Comparison of ENCODE assay signal across 13 mouse cellular contexts in the genomic region with DNA sequence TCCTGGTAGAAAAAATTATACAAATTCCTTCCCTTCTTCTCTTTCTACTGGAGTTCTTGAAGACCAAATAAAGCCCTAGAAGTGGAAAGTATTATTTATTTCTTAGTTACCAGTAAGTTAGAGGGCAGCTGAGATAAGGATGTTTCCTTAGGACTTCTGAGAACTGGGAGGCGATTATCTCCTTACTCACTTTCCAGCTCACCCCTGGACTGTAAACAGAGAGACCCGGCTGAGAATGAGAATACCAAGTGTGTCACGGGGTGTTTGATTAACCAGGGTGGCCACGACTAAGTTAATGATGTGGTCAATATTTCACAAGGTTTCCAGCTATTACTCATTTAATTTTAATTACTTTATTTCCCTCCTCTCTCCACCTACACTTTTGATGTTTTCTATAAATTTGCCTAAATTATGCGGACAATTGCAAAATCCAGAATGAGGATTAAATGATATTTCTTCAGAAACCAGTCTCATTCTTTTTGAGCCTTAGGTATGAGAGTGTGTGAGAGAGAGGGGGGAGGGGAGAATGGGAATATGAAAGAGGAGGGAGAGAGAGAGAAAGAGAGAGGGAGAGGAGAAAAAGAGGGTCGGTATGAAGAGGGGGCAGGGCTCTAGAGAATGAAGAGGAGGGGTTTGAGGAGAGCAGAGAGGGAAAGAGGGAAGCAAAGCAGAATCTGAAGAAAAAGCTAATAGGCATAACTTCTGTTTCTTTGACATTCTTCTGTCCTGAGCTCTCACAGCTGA.
"Had no signal": no experiment of that assay in that cellular context is flagged by ENCODE, and none has a peak within 500 bp of the region (broad histone marks: within the 10 kb centered on the region; RNA-seq: fewer than 3 reads in every experiment).

No protein-coding gene starts in this region.

- H3K36me3 ChIP-seq: limb, embryonic 15.5 days; midbrain, embryonic 12.5 days; neural tube, embryonic 13.5 days; stomach, embryonic 15.5 days had no signal

- DNase-seq: kidney, postnatal 36 days; layer of hippocampus, adult 9-11 months; layer of hippocampus, postnatal 36 days; lung, adult 18-20 months; retina, postnatal 1 day; right cerebral cortex, postnatal 14 days; thymus, postnatal 36 days had no signal

- H3K27ac ChIP-seq: limb, embryonic 15.5 days; midbrain, embryonic 12.5 days; neural tube, embryonic 13.5 days; stomach, embryonic 15.5 days had no signal

- H3K4me2 ChIP-seq: limb, embryonic 15.5 days; midbrain, embryonic 12.5 days; neural tube, embryonic 13.5 days; stomach, embryonic 15.5 days had no signal

- H3K4me1 ChIP-seq: limb, embryonic 15.5 days; midbrain, embryonic 12.5 days; neural tube, embryonic 13.5 days; stomach, embryonic 15.5 days had no signal

- H3K4me3 ChIP-seq: limb, embryonic 15.5 days; midbrain, embryonic 12.5 days; neural tube, embryonic 13.5 days; stomach, embryonic 15.5 days had no signal

- ATAC-seq: intestine, embryonic 16.5 days; midbrain, embryonic 16.5 days had no signal

- H3K9me3 ChIP-seq: limb, embryonic 15.5 days; midbrain, embryonic 12.5 days; neural tube, embryonic 13.5 days; stomach, embryonic 15.5 days had no signal

- H3K9ac ChIP-seq: limb, embryonic 15.5 days; midbrain, embryonic 12.5 days; neural tube, embryonic 13.5 days; stomach, embryonic 15.5 days had no signal

- H3K27me3 ChIP-seq: limb, embryonic 15.5 days; midbrain, embryonic 12.5 days; neural tube, embryonic 13.5 days; stomach, embryonic 15.5 days had no signal
